Mouse (Mus musculus): ENCODE measurements at regions not wholly inside any gene's neighbourhood (a gene's known extent, or its start where the extent isn't known, plus 50 kb on each side); places are given as distances from the start of the nearest gene placed in this dataset.

DNA sequence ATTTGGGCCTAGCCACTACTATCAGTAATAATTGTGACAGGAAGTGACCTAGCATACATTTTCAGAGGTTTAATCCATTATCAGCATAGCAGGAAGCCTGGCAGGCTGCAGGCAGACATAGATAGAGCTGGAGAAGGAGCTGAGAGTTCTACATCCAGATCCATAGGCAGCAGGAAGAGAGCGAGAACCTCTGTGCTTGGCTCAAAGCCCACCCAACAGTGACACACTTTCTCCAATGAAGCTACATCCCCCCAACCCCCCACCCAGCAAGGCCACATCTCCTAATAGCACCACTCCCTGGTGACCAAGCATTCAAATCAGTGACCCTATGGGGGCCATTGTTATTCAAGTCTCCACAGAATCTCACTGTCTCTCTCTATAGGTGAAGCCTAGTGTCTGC is 79.4 kb downstream of the Enc1 start:
- Histone ChIP-seq H3K4me3 (ENCODE audit: insufficient read depth in 1 of 2, low read depth in 2 of 2, low read length in 2 of 2) (no peak overlapping the region), H3K27me3 (ENCODE audit: control insufficient read depth, insufficient read depth, low read length) (no peaks in the 10 kb centered on the region), H3K4me2 (ENCODE audit: low read depth) (no peak overlapping the region), H3K4me1 (replicated peaks; ENCODE audit: control insufficient read depth in 2 of 2, insufficient read depth in 2 of 2, low read length in 1 of 2) (no peaks in the 10 kb centered on the region), H3K27ac (no peak overlapping the region), H3K36me3 (replicated peaks; ENCODE audit: control insufficient read depth, insufficient read depth, low read depth) (no peaks in the 10 kb centered on the region), H3K9ac (replicated peaks) (no peak overlapping the region), H3K9me3 (ENCODE audit: control insufficient read depth, low read length) (no peaks in the 10 kb centered on the region)
- ATAC-seq (ENCODE audit: insufficient read depth) (0 out of 2 replicates have a peak, but pooled peaks have one; percentile 33), DNase-seq (ENCODE audit: low read depth in 3 of 3, low spot score in 3 of 3) (no peak)
- TF ChIP-seq EP300 (IDR thresholded peaks at IDR 0.05; ENCODE audit: low read depth): no peak
- no peak for TF ChIP-seq CTCF (IDR thresholded peaks at IDR 0.05; ENCODE audit: low read depth)
- 69% methylated on average over 1 of the region's 1 CpGs for WGBS (ENCODE audit: insufficient replicate concordance)

DNA sequence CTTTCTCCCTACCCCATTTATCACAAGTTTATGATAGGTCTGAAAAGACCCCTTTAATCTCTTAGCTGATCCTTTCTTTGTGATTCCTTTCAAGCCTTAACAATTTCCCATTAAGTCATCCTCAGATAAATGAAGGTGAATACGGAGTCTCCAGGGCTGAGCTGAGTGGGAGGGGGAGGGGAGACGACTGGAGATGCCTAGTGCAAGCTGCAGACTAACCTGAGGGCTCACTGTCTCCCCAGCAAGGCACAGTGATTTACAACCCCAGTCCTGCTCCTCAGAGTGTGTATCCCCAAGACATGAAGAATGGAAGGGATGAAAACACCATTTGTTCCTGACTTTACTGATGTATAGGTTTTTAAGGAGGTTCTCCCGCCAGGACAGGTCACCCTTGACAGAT is 76.7 kb downstream of the Enc1 start:
- no peaks in the 10 kb centered on the region for H3K36me3 ChIP-seq (replicated peaks; ENCODE audit: control insufficient read depth, insufficient read depth, low read depth)
- TF ChIP-seq CTCF (IDR thresholded peaks at IDR 0.05; ENCODE audit: low read depth): no peak
- no peak for TF ChIP-seq EP300 (IDR thresholded peaks at IDR 0.05; ENCODE audit: low read depth)
- H3K27me3 ChIP-seq (ENCODE audit: control insufficient read depth, insufficient read depth, low read length): no peaks in the 10 kb centered on the region
- no peak overlapping the region for H3K4me3 ChIP-seq (ENCODE audit: insufficient read depth in 1 of 2, low read depth in 2 of 2, low read length in 2 of 2)
- no peak overlapping the region for H3K4me2 ChIP-seq (ENCODE audit: low read depth)
- ATAC-seq (ENCODE audit: insufficient read depth): no peak
- no peak overlapping the region for H3K9ac ChIP-seq (replicated peaks)
- H3K4me1 ChIP-seq (replicated peaks; ENCODE audit: control insufficient read depth in 2 of 2, insufficient read depth in 2 of 2, low read length in 1 of 2): peaks cover 0 to 7% of the 10 kb centered on the region in 2 experiments; a peak in 2 of 4 replicates
- no peak overlapping the region for H3K27ac ChIP-seq
- WGBS (ENCODE audit: insufficient replicate concordance): 28% methylated on average over 3 of the region's 3 CpGs
- no peak for DNase-seq (ENCODE audit: low read depth in 3 of 3, low spot score in 3 of 3)
- no peaks in the 10 kb centered on the region for H3K9me3 ChIP-seq (ENCODE audit: control insufficient read depth, low read length)

DNA sequence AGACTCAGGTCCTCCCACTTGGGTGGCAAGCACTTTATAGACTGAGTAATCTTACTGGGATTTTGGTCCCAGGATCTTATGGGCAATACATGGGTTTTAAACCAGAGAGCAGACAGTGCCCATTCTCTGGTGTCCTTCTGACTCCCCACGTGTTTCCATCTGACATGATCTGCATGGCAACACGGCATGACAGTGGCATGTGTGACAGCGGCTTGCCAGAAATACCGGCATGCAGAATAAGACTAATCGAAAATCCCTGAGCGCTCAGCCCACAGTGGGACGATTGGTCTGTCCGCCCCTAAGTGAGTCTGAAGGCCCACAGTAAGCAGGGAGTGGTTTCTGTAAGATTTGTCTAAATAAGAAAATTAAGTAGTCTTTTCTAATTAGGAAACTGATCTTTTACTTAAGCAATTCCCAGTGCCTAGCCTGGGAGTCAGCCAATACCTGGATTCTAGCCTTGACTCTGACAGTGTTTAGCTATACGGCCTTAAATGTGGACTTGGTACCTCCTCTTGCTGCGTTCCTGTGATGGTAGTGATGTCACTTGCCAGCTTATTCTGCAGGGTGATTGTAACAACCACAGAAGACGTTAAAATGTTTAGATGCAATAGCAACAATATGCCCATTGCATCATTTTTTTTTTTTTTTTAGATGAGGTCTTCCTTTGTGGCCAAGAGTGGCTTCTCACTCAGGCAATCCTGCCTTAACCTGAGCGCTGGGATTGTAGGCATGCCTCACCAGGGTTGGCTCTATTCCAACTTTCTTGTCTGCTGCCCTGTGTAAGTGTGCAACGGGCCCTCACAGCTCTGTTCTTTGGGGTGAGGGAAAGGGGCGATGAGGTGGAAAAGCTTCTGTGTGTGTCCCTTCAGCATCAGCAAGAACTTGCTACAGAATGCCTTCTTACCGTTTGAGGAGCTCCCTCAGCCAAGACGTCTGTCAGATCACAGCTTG is 71.8 kb downstream of the Enc1 start:
- no peak overlapping the region for H3K4me2 ChIP-seq (ENCODE audit: low read depth)
- DNase-seq (ENCODE audit: low read depth in 3 of 3, low spot score in 3 of 3): no peak
- no peaks in the 10 kb centered on the region for H3K9me3 ChIP-seq (ENCODE audit: control insufficient read depth, low read length)
- TF ChIP-seq EP300 (IDR thresholded peaks at IDR 0.05; ENCODE audit: low read depth): no peak
- H3K27me3 ChIP-seq (ENCODE audit: control insufficient read depth, insufficient read depth, low read length): no peaks in the 10 kb centered on the region
- peaks cover 0 to 18% of the 10 kb centered on the region in 2 experiments; a peak in 2 of 4 replicates for H3K4me1 ChIP-seq (replicated peaks; ENCODE audit: control insufficient read depth in 2 of 2, insufficient read depth in 2 of 2, low read length in 1 of 2)
- no peaks in the 10 kb centered on the region for H3K36me3 ChIP-seq (replicated peaks; ENCODE audit: control insufficient read depth, insufficient read depth, low read depth)
- no peak for ATAC-seq (ENCODE audit: insufficient read depth)
- H3K9ac ChIP-seq (replicated peaks): no peak overlapping the region
- 66% methylated on average over 16 of the region's 16 CpGs for WGBS (ENCODE audit: insufficient replicate concordance)
- no peak overlapping the region for H3K4me3 ChIP-seq (ENCODE audit: insufficient read depth in 1 of 2, low read depth in 2 of 2, low read length in 2 of 2)
- H3K27ac ChIP-seq: no peak overlapping the region

DNA sequence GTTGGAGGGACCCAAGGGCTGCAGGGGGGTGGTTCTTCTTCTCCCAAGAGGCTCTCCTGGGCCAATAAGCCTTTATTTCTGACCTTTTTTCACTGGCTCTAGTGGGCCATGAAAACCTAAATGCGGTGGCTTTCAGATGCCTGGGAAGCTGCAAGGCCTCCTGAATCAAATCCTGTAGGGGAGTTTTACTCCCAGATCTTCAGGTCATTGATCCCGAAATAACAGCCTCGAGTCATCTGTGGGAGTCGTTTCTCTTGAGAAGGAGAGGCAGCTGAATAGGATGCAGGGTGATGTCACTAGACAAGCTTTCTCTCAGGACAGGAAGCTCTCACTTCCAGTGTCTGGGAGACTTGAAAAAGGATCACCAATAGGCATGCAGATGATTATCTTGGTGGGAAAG is 70.4 kb downstream of the Enc1 start:
- 34% methylated on average over 4 of the region's 4 CpGs for WGBS (ENCODE audit: insufficient replicate concordance)
- Histone ChIP-seq H3K27me3 (ENCODE audit: control insufficient read depth, insufficient read depth, low read length) (no peaks in the 10 kb centered on the region), H3K4me3 (ENCODE audit: insufficient read depth in 1 of 2, low read depth in 2 of 2, low read length in 2 of 2) (no peak overlapping the region), H3K4me2 (ENCODE audit: low read depth) (no peak overlapping the region), H3K9me3 (ENCODE audit: control insufficient read depth, low read length) (no peaks in the 10 kb centered on the region), H3K27ac (no peak overlapping the region), H3K9ac (replicated peaks) (no peak overlapping the region), H3K4me1 (replicated peaks; ENCODE audit: control insufficient read depth in 2 of 2, insufficient read depth in 2 of 2, low read length in 1 of 2) (peaks cover 0 to 18% of the 10 kb centered on the region in 2 experiments; a peak in 2 of 4 replicates), H3K36me3 (replicated peaks; ENCODE audit: control insufficient read depth, insufficient read depth, low read depth) (no peaks in the 10 kb centered on the region)
- ATAC-seq (ENCODE audit: insufficient read depth) (no peak), DNase-seq (ENCODE audit: low read depth in 3 of 3, low spot score in 3 of 3) (no peak)
- TF ChIP-seq EP300 (IDR thresholded peaks at IDR 0.05; ENCODE audit: low read depth) (no peak), CTCF (IDR thresholded peaks at IDR 0.05; ENCODE audit: low read depth) (no peak)

DNA sequence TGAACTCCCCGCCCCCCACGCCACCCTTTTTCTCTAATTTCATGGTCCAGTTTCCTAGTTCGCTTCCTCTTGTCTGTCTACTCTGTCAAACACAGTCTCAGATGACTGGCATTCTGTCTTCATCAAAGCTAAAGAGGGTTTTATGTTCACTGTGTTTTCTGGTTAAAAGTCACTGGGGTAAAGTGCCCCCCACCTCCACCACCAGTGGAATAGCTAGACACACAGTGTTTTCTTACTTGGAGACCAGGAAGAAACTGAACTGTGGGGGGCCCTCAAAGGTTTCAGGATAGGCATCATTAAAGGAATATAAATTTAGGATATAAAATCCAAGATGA is 69.9 kb downstream of the Enc1 start:
- TF ChIP-seq EP300 (IDR thresholded peaks at IDR 0.05; ENCODE audit: low read depth) (no peak), CTCF (IDR thresholded peaks at IDR 0.05; ENCODE audit: low read depth) (no peak)
- no peak for ATAC-seq (ENCODE audit: insufficient read depth)
- WGBS (ENCODE audit: insufficient replicate concordance): 34% methylated on average over 3 of the region's 3 CpGs

More for the DNA sequence above, 69.9 kb downstream of the Enc1 start:
- no peaks in the 10 kb centered on the region for H3K9me3 ChIP-seq (ENCODE audit: control insufficient read depth, low read length)
- H3K27me3 ChIP-seq (ENCODE audit: control insufficient read depth, insufficient read depth, low read length): no peaks in the 10 kb centered on the region
- H3K4me2 ChIP-seq (ENCODE audit: low read depth): no peak overlapping the region
- H3K4me3 ChIP-seq (ENCODE audit: insufficient read depth in 1 of 2, low read depth in 2 of 2, low read length in 2 of 2): no peak overlapping the region
- H3K27ac ChIP-seq: no peak overlapping the region
- H3K4me1 ChIP-seq (replicated peaks; ENCODE audit: control insufficient read depth in 2 of 2, insufficient read depth in 2 of 2, low read length in 1 of 2): peaks cover 0 to 18% of the 10 kb centered on the region in 2 experiments; a peak in 2 of 4 replicates
- H3K36me3 ChIP-seq (replicated peaks; ENCODE audit: control insufficient read depth, insufficient read depth, low read depth): no peaks in the 10 kb centered on the region
- DNase-seq (ENCODE audit: low read depth in 3 of 3, low spot score in 3 of 3): no peak
- no peak overlapping the region for H3K9ac ChIP-seq (replicated peaks)

Data from liver, embryonic 14.5 days (tissue).